Mouse (Mus musculus) erythroblast, embryonic 14.5 days (primary cell): ENCODE data around the gene Tbc1d24.

Experiments
- GATA1 ChIP-seq: IDR thresholded peaks from 2 replicates; pipeline ENCODE4 v1.6.1; 2012; ENCODE audit warnings: low read length, inconsistent platforms, mixed read lengths
- TAL1 ChIP-seq: IDR thresholded peaks from 3 replicates; pipeline ENCODE4 v1.6.1; 2012; ENCODE audit warnings: low read length, inconsistent platforms, mixed read lengths

- no peak for TF ChIP-seq TAL1
- TF ChIP-seq GATA1 = no peak
Observed at GRCm38 (mm10) chr17:24222653-24223052, 17.3 kb upstream of the Tbc1d24 start.
